Mouse (Mus musculus) intestine, postnatal 0 days (tissue): ENCODE results near the gene Rps18. TPM values are rescaled to one million over a fixed set of nuclear protein-coding genes. Genes with fewer than 3 reads are reported as not detected.
"Not testable (repeated sequence)": the region's sequence is repeated elsewhere in the genome, so short reads cannot be mapped to it uniquely, and the experiment has no call there.

Experiments used
- ATAC-seq: fragments of 200-750 bp; cut with Nextera tagmentation; 2 replicates; pipeline ENCODE4 v1.8.0; 2017; ENCODE audit warnings: mild to moderate bottlenecking, moderate TSS enrichment, moderate library complexity
- H3K27ac ChIP-seq: fragments of 300-500 bp; sonication (generic); 2 replicates; pipeline ENCODE4 v1.5.1; 2014; ENCODE audit warnings: mild to moderate bottlenecking, low read depth, low read length, moderate library complexity
- H3K27me3 ChIP-seq: fragments of 300-500 bp; sonication (generic); replicated peaks from 2 replicates; pipeline ENCODE4 v1.6.1; 2014; ENCODE audit warnings: low read length, mixed read lengths; ENCODE audit not compliant: control insufficient read depth, insufficient read depth
- H3K36me3 ChIP-seq: fragments of 300-500 bp; sonication (generic); 2 replicates; pipeline ENCODE4 v1.6.1; 2014; ENCODE audit warnings: mild to moderate bottlenecking, moderate library complexity; ENCODE audit not compliant: control insufficient read depth, insufficient read depth
- H3K4me1 ChIP-seq: fragments of 300-500 bp; sonication (generic); replicated peaks from 2 replicates; pipeline ENCODE4 v1.6.1; 2014; ENCODE audit warnings: antibody characterized with exemption, low read length, mixed read lengths; ENCODE audit not compliant: control insufficient read depth, insufficient read depth
- H3K4me2 ChIP-seq: fragments of 300-500 bp; sonication (generic); replicated peaks from 2 replicates; pipeline ENCODE4 v1.6.1; 2014; ENCODE audit warnings: low read depth, mild to moderate bottlenecking, moderate library complexity
- H3K4me3 ChIP-seq: fragments of 300-500 bp; sonication (generic); 2 replicates; pipeline ENCODE4 v1.5.1; 2014; ENCODE audit warnings: low read depth, low read length
- H3K9ac ChIP-seq: fragments of 300-500 bp; sonication (generic); 2 replicates; pipeline ENCODE4 v1.6.1; 2014; ENCODE audit warnings: mild to moderate bottlenecking, low read depth, low read length
- H3K9me3 ChIP-seq: fragments of 300-500 bp; sonication (generic); 2 replicates; pipeline ENCODE4 v1.6.1; 2016; ENCODE audit warnings: mixed run types; ENCODE audit not compliant: control insufficient read depth
- CTCF ChIP-seq: sonication (generic); IDR thresholded peaks from 2 replicates; pipeline ENCODE4 v1.5.1; 2016; ENCODE audit warnings: low read depth, mild to moderate bottlenecking, control low read depth, antibody characterized with exemption, moderate library complexity
- WGBS: fragments of 180-500 bp; shearing (Covaris S2); extraction: QIAGEN DNeasy Blood & Tissue Kit; methylation state at CpG from one replicate; pipeline ENCODE4 v1.1.7; 2014; 5-methylcytosine and 5-hydroxymethylcytosine counted together
- polyA plus RNA-seq: library from polyadenylated mRNA; unstranded; fragments of >200 nt; fragmentation: Nextera tagmentation; extraction: Ambion mirVana; gene quantifications from 2 replicates; pipeline ENCODE4 v1.2.1, GENCODE M21; 2015

The Rps18 gene
- 1,060 and 1,067 TPM in 2 replicates for polyA plus RNA-seq

DNA sequence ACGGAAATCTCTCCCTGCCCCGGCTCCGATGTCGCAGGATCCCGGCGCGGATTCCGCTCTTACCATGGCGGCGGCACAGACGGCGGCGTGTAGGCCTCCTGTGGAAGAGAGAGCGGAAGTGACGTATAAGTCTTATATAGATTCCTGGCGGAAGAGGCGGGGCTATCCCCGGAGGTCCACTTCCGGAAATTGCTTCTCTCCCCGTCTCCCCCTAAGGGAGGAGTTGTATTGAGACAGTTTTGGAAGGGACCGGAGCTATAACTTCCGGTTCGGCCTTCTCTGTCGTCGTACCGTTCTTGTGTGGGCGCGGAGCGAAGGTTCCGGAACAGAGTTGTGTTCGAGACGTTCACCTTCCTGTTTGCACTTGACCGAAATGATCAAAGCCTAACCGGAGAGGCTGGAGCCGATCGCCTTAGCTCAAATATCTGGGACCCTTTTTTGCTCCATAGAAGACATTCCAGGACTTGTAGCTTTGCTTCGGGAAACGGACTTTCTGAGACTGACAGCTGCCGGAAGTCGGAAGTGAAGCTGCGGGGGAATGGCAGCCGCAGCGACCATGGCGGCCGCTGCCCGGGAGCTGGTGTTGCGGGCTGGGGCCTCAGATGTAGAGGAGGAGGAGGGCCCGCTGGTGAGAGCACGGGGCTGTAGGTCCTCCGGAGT, at the start of gene Rps18, which contains the start of gene Vps52:
TSS of gene Rps18 (minus strand) at position 447 of the 660 bp plus-strand sequence.
TSS of gene Vps52 (plus strand) at position 258 of the 660 bp plus-strand sequence.
- no peaks in the 10 kb centered on the region for H3K9me3 ChIP-seq
- TF ChIP-seq CTCF, result peak; percentile 53
- H3K9ac ChIP-seq, result peak within 1 kb of the TSS; percentile 77
- H3K4me2 ChIP-seq, result peak within 1 kb of the TSS; percentile 79
- no peaks in the 10 kb centered on the region for H3K27me3 ChIP-seq
- peaks cover 31% of the 10 kb centered on the region for H3K36me3 ChIP-seq
- H3K27ac ChIP-seq, result peak within 1 kb of the TSS; percentile 92
- peak within 1 kb of the TSS; percentile 70 for H3K4me3 ChIP-seq
- peak; percentile 80 for ATAC-seq
- peaks cover 10% of the 10 kb centered on the region; the same call in 1 of the 2 replicates for H3K4me1 ChIP-seq
- under 1% methylated on average over 50 of the region's 50 CpGs for WGBS

DNA sequence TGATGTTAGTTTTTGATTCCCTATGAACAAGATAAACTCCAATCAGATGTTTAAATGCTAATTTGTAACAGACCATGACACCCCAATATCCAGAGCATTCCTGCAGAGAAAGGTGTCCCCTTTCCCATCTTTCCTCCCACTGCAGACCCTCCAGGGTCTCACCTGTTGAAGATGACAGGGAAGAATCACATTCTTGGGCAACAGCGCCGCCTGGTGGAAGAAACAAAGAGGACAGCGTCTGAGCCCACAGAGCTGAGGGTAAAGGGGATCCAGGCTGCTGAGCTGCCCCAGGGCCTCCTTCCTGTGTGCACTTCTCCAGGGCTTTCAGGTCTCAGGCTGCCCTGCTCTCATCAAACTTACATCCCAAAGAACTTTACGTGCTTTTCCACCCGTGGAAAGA, 47.6 kb upstream of the Rps18 start:
- Histone ChIP-seq H3K27ac (no peak overlapping the region), H3K9me3 (no peaks in the 10 kb centered on the region), H3K4me1 (no peaks in the 10 kb centered on the region), H3K9ac (no peak overlapping the region), H3K4me2 (no peak overlapping the region), H3K36me3 (no peaks in the 10 kb centered on the region), H3K4me3 (no peak overlapping the region), H3K27me3 (no peaks in the 10 kb centered on the region)
- peak; percentile 84 for TF ChIP-seq CTCF
- no peak for ATAC-seq
- WGBS, result 7% methylated on average over 5 of the region's 5 CpGs

DNA sequence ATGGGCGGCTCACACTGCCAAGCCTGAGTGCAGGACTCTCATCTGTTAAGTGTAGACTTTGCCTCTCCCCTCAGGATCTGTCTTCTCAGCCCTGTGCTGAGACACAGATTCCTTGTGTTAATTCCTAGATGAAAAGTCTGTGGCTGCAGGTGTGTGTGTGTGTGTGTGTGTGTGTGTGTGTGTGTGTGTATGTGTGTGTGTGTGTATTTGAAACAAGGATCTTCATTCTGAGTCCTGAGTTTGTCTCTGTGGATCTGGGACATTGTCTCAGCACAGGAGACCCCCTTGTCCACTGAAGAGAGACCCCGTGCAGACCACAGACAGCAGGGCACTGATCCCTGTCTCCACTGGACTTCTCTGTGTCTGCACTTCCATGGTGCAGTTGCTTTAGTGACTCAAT, 45.0 kb upstream of the Rps18 start:
- peak overlapping the region; percentile 98 for H3K4me2 ChIP-seq
- H3K9ac ChIP-seq, result not testable (repeated sequence)
- 44% methylated on average over 2 of the region's 2 CpGs for WGBS

DNA sequence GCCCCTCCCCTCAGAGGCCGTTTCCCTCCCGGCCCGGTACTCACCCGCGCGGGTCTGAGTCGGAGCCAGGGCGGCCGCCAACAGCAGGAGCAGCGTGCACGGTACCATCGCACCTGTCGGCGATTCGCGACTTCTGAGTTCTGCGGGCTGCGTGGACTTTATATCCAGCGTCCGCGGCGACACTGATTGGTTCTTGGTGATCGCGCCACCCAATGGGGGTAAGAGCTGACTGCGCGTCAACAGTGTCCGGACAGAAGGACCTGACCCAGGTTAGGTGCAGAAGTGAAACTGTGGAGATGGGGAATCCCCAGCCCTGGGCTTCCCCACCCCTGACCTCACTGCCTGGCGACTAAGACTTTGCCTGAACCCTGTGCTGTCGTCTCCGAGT, 44.3 kb upstream of the Rps18 start, which contains the start of gene H2-K1:
TSS of gene H2-K1 (minus strand) at position 198 of the 388 bp plus-strand sequence.
- peak within 1 kb of the TSS; percentile 75 for H3K4me3 ChIP-seq
- H3K36me3 ChIP-seq, result peaks cover 12% of the 10 kb centered on the region; the same call in 1 of the 2 replicates
- H3K27me3 ChIP-seq, result no peaks in the 10 kb centered on the region
- ATAC-seq, result peak; percentile 94
- under 1% methylated on average over 29 of the region's 30 CpGs for WGBS
- no peaks in the 10 kb centered on the region for H3K9me3 ChIP-seq
- peak within 1 kb of the TSS; percentile 69 for H3K9ac ChIP-seq
- no peak for TF ChIP-seq CTCF
- H3K4me2 ChIP-seq, result peak within 1 kb of the TSS; percentile 98
- H3K4me1 ChIP-seq, result no peaks in the 10 kb centered on the region
- H3K27ac ChIP-seq, result peak within 1 kb of the TSS; percentile 90

More for the DNA sequence above, 45.0 kb upstream of the Rps18 start:
- H3K27ac ChIP-seq, ATAC-seq, H3K27me3 ChIP-seq, H3K4me1 ChIP-seq, H3K9me3 ChIP-seq: not testable (repeated sequence)
- Histone ChIP-seq H3K36me3 (peaks cover 12% of the 10 kb centered on the region; the same call in 1 of the 2 replicates), H3K4me3 (peak overlapping the region; percentile 75)

DNA sequence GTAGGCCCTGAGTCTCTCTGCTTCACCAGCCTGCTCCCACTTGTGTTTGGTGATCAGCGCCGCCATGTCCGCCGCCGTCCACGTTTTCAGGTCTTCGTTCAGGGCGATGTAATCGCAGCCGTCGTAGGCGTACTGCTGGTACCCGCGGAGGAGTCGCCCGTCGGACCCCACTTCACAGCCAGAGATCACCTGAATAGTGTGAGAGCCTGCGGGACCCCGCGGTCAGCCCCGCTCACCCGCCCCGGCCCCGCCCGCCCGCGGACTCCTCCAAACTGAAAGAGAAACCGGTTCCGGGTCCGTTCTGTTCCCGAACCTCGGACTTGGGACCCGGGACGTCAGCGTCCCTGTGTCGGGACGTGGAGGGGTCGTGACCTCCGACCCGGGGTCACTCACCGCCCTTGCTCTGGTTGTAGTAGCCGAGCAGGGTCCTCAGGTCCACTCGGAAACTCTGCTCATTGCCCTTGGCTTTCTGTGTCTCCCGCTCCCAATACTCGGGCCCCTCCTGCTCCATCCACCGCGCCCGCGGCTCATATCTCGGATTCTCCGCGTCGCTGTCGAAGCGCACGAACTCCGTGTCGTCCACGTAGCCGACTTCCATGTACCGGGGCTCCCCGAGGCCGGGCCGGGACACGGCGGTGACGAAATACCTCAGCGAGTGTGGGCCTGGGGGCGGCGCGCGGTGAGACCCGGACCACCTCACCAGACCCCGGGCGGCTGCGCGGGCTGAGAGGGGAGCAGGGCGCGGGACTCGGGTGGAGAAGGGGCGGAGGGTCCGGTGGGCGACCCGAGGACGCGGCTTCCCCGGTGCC, 43.7 kb upstream of the Rps18 start:
- H3K4me1 ChIP-seq, result no peaks in the 10 kb centered on the region
- H3K36me3 ChIP-seq, result peaks cover 12% of the 10 kb centered on the region; the same call in 1 of the 2 replicates
- H3K4me2 ChIP-seq, result peak overlapping the region; percentile 98
- peak; percentile 47 for ATAC-seq
- H3K9me3 ChIP-seq, result no peaks in the 10 kb centered on the region
- peak overlapping the region; percentile 69 for H3K9ac ChIP-seq
- no peak for TF ChIP-seq CTCF
- whole genome bisulfite sequencing, result 3% methylated on average over 87 of the region's 87 CpGs
- peak overlapping the region; percentile 75 for H3K4me3 ChIP-seq
- H3K27me3 ChIP-seq, result no peaks in the 10 kb centered on the region
- peak overlapping the region; percentile 90 for H3K27ac ChIP-seq

DNA sequence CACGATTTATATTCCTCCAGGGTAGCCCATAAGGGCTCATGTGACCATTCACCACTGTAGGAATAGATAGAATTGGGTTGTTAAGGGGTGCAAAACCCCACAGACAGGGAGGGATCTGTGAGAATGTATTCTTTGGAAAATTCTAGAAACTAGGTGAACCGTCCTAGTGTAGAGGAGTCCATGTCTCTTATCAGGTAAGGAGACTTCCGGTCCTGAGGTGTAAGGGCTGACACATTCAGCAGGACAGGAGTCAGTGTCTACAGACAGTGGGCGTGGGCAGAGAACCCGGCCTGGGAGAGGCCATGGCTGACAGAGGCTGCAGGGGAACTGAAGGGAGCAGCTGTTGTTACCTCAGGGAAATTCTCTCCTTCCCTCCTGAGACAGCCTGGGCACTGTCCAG, 42.9 kb upstream of the Rps18 start:
- peak overlapping the region; percentile 98 for H3K4me2 ChIP-seq
- not testable (repeated sequence) for H3K9ac ChIP-seq, H3K27me3 ChIP-seq, H3K9me3 ChIP-seq, H3K27ac ChIP-seq, H3K4me1 ChIP-seq, ATAC-seq
- peaks cover 12% of the 10 kb centered on the region; the same call in 1 of the 2 replicates for H3K36me3 ChIP-seq
- 37% methylated on average over 5 of the region's 5 CpGs for WGBS
- H3K4me3 ChIP-seq, result peak overlapping the region; percentile 75; the same call in 1 of the 2 replicates

DNA sequence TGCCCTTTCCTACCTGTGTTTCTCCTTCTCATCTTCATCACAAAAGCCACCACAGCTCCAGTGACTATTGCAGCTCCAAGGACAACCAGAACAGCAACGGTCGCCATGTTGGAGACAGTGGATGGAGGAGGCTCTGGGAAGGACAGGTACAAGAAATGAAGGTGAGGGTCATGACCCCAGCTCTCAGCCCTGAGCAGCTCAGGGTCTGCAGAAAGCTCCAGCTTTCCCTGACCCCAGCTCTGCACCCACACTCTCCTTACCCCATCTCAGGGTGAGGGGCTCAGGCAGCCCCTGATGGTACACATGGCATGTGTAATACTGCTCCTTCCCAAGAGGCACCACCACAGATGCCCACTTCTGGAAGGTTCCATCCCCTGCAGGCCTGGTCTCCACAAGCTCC, 41.2 kb upstream of the Rps18 start:
- H3K9ac ChIP-seq, H3K27me3 ChIP-seq, H3K27ac ChIP-seq, H3K4me2 ChIP-seq, ATAC-seq, H3K9me3 ChIP-seq, H3K4me1 ChIP-seq, H3K4me3 ChIP-seq: not testable (repeated sequence)
- WGBS, result 94% methylated on average over 2 of the region's 2 CpGs
- H3K36me3 ChIP-seq, result peaks cover 12% of the 10 kb centered on the region; the same call in 1 of the 2 replicates
